Mouse (Mus musculus): Measurements from ENCODE around the gene Cracr2a. TPM values are rescaled to one million over a fixed set of nuclear protein-coding genes. Genes with fewer than 3 reads are reported as not detected.

Cracr2a gene
- polyA plus RNA-seq, 1 experiment from 2014 or later, result 4.3 TPM

DNA sequence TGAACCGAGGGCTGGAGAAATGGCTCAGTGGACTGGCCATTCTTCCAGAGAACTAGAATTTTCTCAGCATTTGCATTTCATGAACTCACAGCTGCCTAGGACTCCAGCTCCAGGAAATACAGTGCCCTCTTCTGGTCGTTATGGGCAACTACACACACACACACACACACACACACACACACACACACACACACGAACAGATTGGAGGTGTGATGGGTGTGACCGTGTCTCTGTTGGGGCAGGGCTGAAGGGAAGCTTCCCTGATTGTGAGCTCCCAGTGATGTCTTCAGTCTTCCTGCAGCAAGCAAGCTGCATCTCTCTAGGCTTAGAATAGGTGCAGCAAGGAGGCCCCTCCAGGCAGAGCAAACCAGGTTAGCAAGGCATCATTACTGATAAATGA, 8.2 kb upstream of the Cracr2a start:
- Histone ChIP-seq H3K4me1 (replicated peaks; ENCODE audit: control insufficient read depth, insufficient read depth, low read length) (peaks cover 9% of the 10 kb centered on the region), H3K9ac (ENCODE audit: low read length) (no peak overlapping the region), H3K4me2 (ENCODE audit: low read depth, low read length) (no peak overlapping the region), H3K27ac (ENCODE audit: low read length) (no peak overlapping the region), H3K27me3 (ENCODE audit: control insufficient read depth, insufficient read depth, low read depth, low read length) (no peaks in the 10 kb centered on the region), H3K36me3 (ENCODE audit: control insufficient read depth, insufficient read depth, low read length) (no peaks in the 10 kb centered on the region), H3K9me3 (ENCODE audit: control insufficient read depth, low read length) (no peaks in the 10 kb centered on the region), H3K4me3 (ENCODE audit: low read length) (no peak overlapping the region)
- no peak for ATAC-seq (ENCODE audit: low read depth)
- WGBS, result 85% methylated on average over 4 of the region's 4 CpGs

DNA sequence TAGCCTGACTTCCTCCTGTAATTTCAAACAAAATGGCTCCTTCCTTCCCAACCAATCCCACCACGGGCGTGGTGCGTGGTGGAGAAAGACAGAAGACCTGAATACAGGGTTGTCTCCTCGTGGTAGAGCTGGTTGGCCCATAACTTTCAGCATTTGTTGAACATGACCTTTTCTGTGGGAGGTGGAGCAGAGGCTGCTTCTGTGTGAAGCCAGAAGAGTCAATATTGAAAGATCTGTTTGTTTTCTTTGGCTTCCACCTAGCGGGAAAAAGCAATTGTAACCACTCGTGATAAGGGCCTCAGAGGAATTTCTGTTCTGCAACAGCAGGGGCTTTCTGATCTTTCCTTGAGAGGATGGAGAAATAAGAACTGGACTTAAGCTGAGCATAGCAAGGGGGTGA, 5.6 kb upstream of the Cracr2a start:
- Histone ChIP-seq H3K4me3 (ENCODE audit: low read length) (no peak overlapping the region), H3K36me3 (ENCODE audit: control insufficient read depth, insufficient read depth, low read length) (no peaks in the 10 kb centered on the region), H3K9me3 (ENCODE audit: control insufficient read depth, low read length) (no peaks in the 10 kb centered on the region), H3K27ac (ENCODE audit: low read length) (peak overlapping the region; percentile 82), H3K4me1 (replicated peaks; ENCODE audit: control insufficient read depth, insufficient read depth, low read length) (peaks cover 12% of the 10 kb centered on the region), H3K9ac (ENCODE audit: low read length) (no peak overlapping the region), H3K4me2 (ENCODE audit: low read depth, low read length) (no peak overlapping the region), H3K27me3 (ENCODE audit: control insufficient read depth, insufficient read depth, low read depth, low read length) (no peaks in the 10 kb centered on the region)
- WGBS, result 44% methylated on average over 6 of the region's 6 CpGs
- ATAC-seq (ENCODE audit: low read depth), result peak; percentile 75

DNA sequence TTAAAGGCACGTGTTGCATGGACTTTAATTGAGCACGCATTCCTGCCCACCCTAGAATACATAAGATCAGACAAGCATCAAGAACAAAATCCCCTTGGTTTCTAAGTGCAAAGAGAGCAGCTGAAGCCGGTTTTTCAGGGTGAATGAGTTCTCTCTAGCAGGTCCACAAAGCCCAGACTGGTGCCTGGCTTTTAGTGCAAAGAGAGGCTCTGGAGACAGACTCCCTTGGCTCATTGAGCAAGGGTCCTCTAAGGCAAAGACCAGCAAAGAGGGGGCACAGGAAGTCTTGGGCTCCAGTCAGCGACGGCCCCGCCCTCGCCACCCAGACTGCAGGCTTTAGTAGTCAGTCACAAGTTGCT, 287 bp upstream of the Cracr2a start:
- Histone ChIP-seq H3K4me3 (ENCODE audit: low read length) (peak overlapping the region; percentile 64), H3K4me2 (ENCODE audit: low read depth, low read length) (peak overlapping the region; percentile 90), H3K4me1 (replicated peaks; ENCODE audit: control insufficient read depth, insufficient read depth, low read length) (peaks cover 26% of the 10 kb centered on the region), H3K27ac (ENCODE audit: low read length) (peak overlapping the region; percentile 93), H3K9me3 (ENCODE audit: control insufficient read depth, low read length) (no peaks in the 10 kb centered on the region), H3K36me3 (ENCODE audit: control insufficient read depth, insufficient read depth, low read length) (no peaks in the 10 kb centered on the region), H3K9ac (ENCODE audit: low read length) (peak overlapping the region; percentile 75), H3K27me3 (ENCODE audit: control insufficient read depth, insufficient read depth, low read depth, low read length) (no peaks in the 10 kb centered on the region)
- ATAC-seq (ENCODE audit: low read depth), result no peak
- WGBS, result 5% methylated on average over 7 of the region's 7 CpGs

DNA sequence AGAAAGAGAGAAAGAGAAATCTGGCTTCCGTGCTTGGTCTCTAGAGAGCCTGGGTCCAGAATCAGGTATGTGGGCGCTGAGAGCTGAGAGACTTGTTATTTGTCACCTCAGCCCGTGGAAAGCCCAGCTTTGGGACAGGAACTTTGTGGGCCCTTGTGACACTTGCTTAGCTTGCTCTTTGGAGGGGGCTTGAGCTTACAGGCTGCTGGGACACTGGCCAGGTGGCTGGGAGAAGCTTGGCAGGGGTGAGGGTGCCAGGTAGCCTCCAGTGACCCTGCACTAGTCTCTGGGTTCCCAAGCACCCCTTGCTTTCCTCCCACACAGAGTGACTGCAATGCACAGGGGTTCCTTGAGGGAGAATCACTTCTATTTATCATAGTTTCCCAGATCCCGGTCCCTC, 2.4 kb downstream of the Cracr2a start:
- Histone ChIP-seq H3K9me3 (ENCODE audit: control insufficient read depth, low read length) (no peaks in the 10 kb centered on the region), H3K4me1 (replicated peaks; ENCODE audit: control insufficient read depth, insufficient read depth, low read length) (peaks cover 27% of the 10 kb centered on the region), H3K27me3 (ENCODE audit: control insufficient read depth, insufficient read depth, low read depth, low read length) (no peaks in the 10 kb centered on the region), H3K9ac (ENCODE audit: low read length) (no peak overlapping the region), H3K4me3 (ENCODE audit: low read length) (no peak overlapping the region), H3K27ac (ENCODE audit: low read length) (no peak overlapping the region; the same call in 1 of the 2 replicates), H3K36me3 (ENCODE audit: control insufficient read depth, insufficient read depth, low read length) (peaks cover 5% of the 10 kb centered on the region; the same call in 1 of the 2 replicates), H3K4me2 (ENCODE audit: low read depth, low read length) (no peak overlapping the region)
- WGBS, result 32% methylated on average over 4 of the region's 4 CpGs
- ATAC-seq (ENCODE audit: low read depth), result no peak

DNA sequence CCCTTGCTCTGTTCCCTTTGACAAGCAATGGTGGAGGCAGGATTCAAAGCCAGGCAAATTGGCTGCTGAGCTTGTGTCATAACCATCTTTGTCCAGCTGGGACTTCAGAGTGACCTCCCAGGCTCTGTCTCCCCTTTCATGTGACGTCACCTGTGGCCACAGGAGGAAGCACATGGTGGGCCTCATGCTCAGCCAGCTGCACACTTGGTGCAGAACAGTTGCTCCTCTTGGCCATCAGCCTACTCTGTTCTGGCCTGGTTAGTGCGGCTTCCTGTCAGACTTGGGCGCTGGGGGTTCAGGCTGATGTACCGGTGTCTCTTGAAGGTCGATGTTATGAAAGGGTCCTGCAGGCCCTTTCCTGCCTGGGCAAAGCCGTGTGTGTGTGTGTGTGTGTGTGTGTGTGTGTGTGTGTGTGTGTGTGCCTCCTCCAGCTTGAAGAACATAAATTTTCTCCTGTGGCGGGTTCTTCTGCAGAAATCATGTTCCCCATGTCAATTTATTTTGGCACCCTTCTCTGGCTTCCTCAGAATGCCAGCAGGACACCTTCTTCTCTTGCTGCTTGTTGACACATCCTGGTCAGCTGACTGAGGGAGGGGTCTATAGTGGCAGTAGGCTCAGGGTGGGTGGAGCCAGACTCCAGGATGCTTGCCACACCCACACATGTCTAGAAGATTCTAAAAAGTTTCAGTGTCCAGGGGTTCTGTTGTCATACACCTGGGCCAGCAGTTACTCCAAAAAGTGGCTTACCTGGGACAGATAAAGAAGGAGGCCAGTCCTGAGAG, 5.0 kb downstream of the Cracr2a start:
- Histone ChIP-seq H3K36me3 (ENCODE audit: control insufficient read depth, insufficient read depth, low read length) (peaks cover 7% of the 10 kb centered on the region; the same call in 1 of the 2 replicates), H3K27ac (ENCODE audit: low read length) (peak overlapping the region; percentile 34; the same call in 1 of the 2 replicates), H3K4me1 (replicated peaks; ENCODE audit: control insufficient read depth, insufficient read depth, low read length) (peaks cover 19% of the 10 kb centered on the region), H3K9me3 (ENCODE audit: control insufficient read depth, low read length) (no peaks in the 10 kb centered on the region), H3K27me3 (ENCODE audit: control insufficient read depth, insufficient read depth, low read depth, low read length) (no peaks in the 10 kb centered on the region), H3K9ac (ENCODE audit: low read length) (no peak overlapping the region), H3K4me2 (ENCODE audit: low read depth, low read length) (no peak overlapping the region), H3K4me3 (ENCODE audit: low read length) (no peak overlapping the region)
- 63% methylated on average over 7 of the region's 7 CpGs for WGBS
- ATAC-seq (ENCODE audit: low read depth), result 0 out of 2 replicates have a peak, but pooled peaks have one; percentile 7

DNA sequence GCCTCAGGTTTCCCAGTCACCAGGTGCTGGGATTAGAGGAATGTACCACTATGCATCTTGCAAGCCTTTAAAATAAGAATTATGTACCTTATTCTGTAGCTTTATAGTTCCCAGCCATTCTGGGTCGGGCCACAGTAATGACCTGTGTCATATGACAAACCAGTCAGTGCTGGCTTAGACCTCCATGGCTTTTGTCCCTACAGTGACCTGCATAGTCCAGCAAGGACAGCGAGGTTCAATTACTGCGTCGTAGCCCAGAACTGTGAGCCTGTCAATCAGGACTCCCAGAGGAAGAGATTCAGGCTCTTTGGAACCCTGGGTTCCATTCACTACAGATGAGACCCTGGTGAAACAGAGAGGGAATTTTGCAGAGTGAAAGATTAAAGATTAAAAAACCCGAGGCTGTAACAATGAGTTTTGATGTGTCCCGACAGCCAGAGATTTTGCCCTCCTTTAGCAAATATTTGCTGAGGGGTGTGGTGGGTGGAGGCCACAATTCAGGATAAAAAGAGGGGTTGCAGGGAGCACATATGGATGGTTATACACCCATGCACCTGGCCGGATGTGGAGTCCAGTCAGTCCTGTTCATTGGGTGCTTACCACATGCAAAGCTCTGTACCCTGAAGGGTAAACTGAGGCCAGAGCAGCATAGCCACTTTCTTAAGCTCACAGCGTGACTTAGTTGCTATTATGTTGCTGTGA, 10.9 kb downstream of the Cracr2a start:
- WGBS, result 63% methylated on average over 8 of the region's 8 CpGs
- no peak overlapping the region for H3K9ac ChIP-seq (ENCODE audit: low read length)
- no peak overlapping the region for H3K4me3 ChIP-seq (ENCODE audit: low read length)
- peaks cover 13% of the 10 kb centered on the region for H3K4me1 ChIP-seq (replicated peaks; ENCODE audit: control insufficient read depth, insufficient read depth, low read length)
- no peak for ATAC-seq (ENCODE audit: low read depth)
- H3K27ac ChIP-seq (ENCODE audit: low read length), result no peak overlapping the region
- no peak overlapping the region for H3K4me2 ChIP-seq (ENCODE audit: low read depth, low read length)
- peaks cover 6% of the 10 kb centered on the region; the same call in 1 of the 2 replicates for H3K36me3 ChIP-seq (ENCODE audit: control insufficient read depth, insufficient read depth, low read length)
- H3K9me3 ChIP-seq (ENCODE audit: control insufficient read depth, low read length), result no peaks in the 10 kb centered on the region
- no peaks in the 10 kb centered on the region for H3K27me3 ChIP-seq (ENCODE audit: control insufficient read depth, insufficient read depth, low read depth, low read length)

DNA sequence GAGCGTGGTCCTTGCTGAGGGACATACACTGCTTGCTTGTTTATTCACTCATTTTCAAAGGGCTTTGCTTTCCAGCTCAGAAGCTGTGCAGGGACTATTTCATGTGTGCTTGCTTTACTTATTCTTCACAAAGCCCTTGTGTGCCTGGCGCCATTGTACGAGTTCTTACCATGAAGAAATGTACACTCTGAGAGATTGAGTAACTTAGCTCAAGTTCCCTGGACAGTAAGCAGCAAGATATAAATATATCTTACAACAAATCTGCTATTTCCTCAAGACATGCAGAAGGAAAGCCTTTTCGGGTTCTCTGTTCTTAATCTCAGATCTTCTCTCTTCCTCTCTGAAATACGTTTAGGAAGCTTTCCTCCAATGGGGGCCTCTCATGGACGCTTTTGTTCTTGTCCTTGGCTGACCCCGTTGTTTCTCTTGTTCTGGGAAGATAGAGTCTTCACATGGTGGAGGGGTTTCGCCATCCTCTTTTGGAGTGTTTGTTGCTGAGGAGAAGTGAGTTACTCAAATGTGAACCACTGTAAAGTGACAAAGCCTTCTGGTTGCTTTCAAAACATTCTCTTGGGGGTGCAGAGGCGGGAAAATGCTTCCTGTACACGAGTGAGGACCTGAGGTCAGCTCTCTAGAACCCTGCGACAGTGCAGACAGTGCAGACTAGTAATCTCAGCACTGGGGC, 12.8 kb downstream of the Cracr2a start:
- no peak for ATAC-seq (ENCODE audit: low read depth)
- no peak overlapping the region for H3K9ac ChIP-seq (ENCODE audit: low read length)
- no peaks in the 10 kb centered on the region for H3K36me3 ChIP-seq (ENCODE audit: control insufficient read depth, insufficient read depth, low read length)
- no peak overlapping the region for H3K4me2 ChIP-seq (ENCODE audit: low read depth, low read length)
- peak overlapping the region; percentile 32 for H3K27ac ChIP-seq (ENCODE audit: low read length)
- no peak overlapping the region for H3K4me3 ChIP-seq (ENCODE audit: low read length)
- WGBS, result 55% methylated on average over 11 of the region's 11 CpGs
- peaks cover 13% of the 10 kb centered on the region for H3K4me1 ChIP-seq (replicated peaks; ENCODE audit: control insufficient read depth, insufficient read depth, low read length)
- no peaks in the 10 kb centered on the region for H3K27me3 ChIP-seq (ENCODE audit: control insufficient read depth, insufficient read depth, low read depth, low read length)
- H3K9me3 ChIP-seq (ENCODE audit: control insufficient read depth, low read length), result no peaks in the 10 kb centered on the region

DNA sequence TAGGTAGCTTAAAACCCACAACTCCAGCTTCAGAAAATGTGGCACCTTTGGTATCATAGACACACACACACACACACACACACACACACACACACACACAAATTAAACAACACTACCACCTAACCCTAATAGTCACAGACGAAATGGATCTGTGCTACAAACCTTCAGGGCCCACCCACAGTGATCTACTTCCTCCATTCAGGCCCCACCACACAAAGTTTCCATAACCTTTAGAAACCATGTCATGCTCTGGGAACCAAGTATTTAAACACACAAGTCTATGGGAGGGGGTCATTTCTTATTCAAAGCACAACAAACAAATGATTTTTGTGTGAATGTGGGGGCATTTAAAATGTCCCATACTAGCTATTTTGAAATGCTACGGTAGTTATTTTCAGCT, 14.1 kb downstream of the Cracr2a start:
- Histone ChIP-seq H3K9ac (ENCODE audit: low read length) (no peak overlapping the region), H3K4me2 (ENCODE audit: low read depth, low read length) (no peak overlapping the region), H3K4me3 (ENCODE audit: low read length) (no peak overlapping the region), H3K27ac (ENCODE audit: low read length) (no peak overlapping the region), H3K27me3 (ENCODE audit: control insufficient read depth, insufficient read depth, low read depth, low read length) (no peaks in the 10 kb centered on the region), H3K9me3 (ENCODE audit: control insufficient read depth, low read length) (no peaks in the 10 kb centered on the region), H3K36me3 (ENCODE audit: control insufficient read depth, insufficient read depth, low read length) (no peaks in the 10 kb centered on the region), H3K4me1 (replicated peaks; ENCODE audit: control insufficient read depth, insufficient read depth, low read length) (peaks cover 13% of the 10 kb centered on the region)
- WGBS, result 80% methylated on average over 2 of the region's 2 CpGs
- no peak for ATAC-seq (ENCODE audit: low read depth)

DNA sequence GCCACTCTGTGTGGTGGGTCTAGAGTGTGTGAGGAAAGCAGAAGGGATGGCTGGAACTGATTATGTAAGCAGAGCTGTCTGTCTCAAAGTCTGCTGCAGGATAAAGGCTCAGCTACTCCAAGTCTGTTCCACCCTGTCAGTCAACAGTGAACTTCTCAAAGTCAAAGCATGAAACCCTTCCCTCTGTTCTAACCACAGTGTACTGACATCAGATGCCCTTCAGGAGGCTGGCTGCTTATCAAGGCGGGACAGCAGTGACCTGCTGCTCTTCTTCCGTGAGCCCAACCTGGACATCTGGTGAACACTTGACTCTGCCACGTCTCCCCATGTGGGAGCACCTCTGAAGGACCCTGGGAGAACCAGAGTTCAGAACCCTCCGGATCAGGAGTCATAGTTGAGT, 16.6 kb downstream of the Cracr2a start:
- Histone ChIP-seq H3K27me3 (ENCODE audit: control insufficient read depth, insufficient read depth, low read depth, low read length) (no peaks in the 10 kb centered on the region), H3K4me1 (replicated peaks; ENCODE audit: control insufficient read depth, insufficient read depth, low read length) (peaks cover 9% of the 10 kb centered on the region; the same call in 1 of the 2 replicates), H3K9me3 (ENCODE audit: control insufficient read depth, low read length) (no peaks in the 10 kb centered on the region), H3K4me2 (ENCODE audit: low read depth, low read length) (no peak overlapping the region), H3K4me3 (ENCODE audit: low read length) (no peak overlapping the region), H3K27ac (ENCODE audit: low read length) (no peak overlapping the region), H3K36me3 (ENCODE audit: control insufficient read depth, insufficient read depth, low read length) (no peaks in the 10 kb centered on the region), H3K9ac (ENCODE audit: low read length) (no peak overlapping the region)
- ATAC-seq (ENCODE audit: low read depth), result no peak
- 65% methylated on average over 4 of the region's 4 CpGs for WGBS

All from lung, embryonic 16.5 days (tissue).